Mouse (Mus musculus) heart, postnatal 14 days (tissue): ENCODE results near the gene Smim15. TPM values are rescaled to one million over a fixed set of nuclear protein-coding genes. Genes with fewer than 3 reads are reported as not detected.

Experiments used
- DNase-seq, 2 experiments: peaks; one replicate each; pipeline ENCODE4 v3.0.0; 2021 to 2022
- intact Hi-C: fragments of 180-260 bp; cut with DNase I; formaldehyde crosslinking; loops from one replicate; pipeline ENCODE4 v1.15.1; 2025
- total RNA-seq, 2 experiments: library from RNA; stranded (reverse); gene quantifications; 2 replicates each; pipeline ENCODE4 v1.2.3; 2021

Gene Smim15
- total RNA-seq, 2 experiments from 2014 or later = 26.1 to 27.3 TPM

GRCm38 (mm10) chr13:108060286-108060885 is 16.1 kb downstream of the Smim15 start:
- DNase-seq = no peak
- intact Hi-C loops = no loop called here

- DNase-seq = no peak
- intact Hi-C loops = no loop called here
These were observed 16.8 kb downstream of the Smim15 start for GRCm38 (mm10) chr13:108060936-108061578.

DNA sequence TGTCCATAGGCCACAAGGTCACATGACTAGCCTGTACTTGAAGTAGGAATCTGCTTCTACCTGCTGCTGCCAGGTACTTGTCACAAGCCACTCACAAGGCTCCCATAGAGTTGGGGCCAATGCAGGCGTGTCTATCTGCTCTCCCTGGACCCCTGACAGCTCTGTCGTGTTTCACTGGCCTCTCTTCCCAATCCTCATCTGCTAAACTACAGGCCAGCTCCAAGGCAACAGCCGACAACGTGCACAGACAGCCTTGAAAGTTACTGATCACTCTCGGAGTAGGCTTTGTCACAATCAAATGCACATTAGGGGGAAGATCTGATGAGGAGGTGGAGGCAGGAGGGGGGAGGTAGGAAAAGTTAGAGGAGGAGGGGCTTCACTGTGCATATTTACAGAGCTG is 18.7 kb downstream of the Smim15 start:
- intact Hi-C loops = no loop called here
- DNase-seq = no peak

GRCm38 (mm10) chr13:108063374-108064134 is 19.3 kb downstream of the Smim15 start:
- DNase-seq = no peak

DNA sequence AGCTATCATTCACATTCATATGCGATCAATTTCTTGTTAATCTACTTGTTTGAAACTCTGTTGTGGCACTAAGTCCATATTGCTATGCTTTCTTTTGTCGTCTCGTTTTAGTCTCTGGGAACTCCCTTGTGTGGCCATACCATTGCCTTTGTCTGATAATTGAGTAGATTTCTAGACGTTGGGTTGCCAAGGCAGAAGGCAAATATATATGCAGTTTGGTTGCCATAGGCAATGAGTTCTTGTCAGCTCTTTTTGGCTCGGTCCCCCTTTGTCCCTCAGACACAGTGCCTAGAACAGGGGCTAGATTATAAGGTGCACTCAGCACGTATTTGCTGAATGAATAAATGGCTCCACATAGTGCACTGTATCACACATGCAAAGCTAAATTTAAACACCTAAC is 20.1 kb downstream of the Smim15 start:
- DNase-seq = no peak
- intact Hi-C loops = no loop called here

More at GRCm38 (mm10) chr13:108063374-108064134, 19.3 kb downstream of the Smim15 start:
- intact Hi-C loops = no loop called here

GRCm38 (mm10) chr13:108066021-108066420 is 21.8 kb downstream of the Smim15 start:
- DNase-seq = no peak
- intact Hi-C loops = no loop called here

- intact Hi-C loops = no loop called here
- no peak for DNase-seq
These were observed 24.9 kb downstream of the Smim15 start for GRCm38 (mm10) chr13:108069151-108069550.

DNA sequence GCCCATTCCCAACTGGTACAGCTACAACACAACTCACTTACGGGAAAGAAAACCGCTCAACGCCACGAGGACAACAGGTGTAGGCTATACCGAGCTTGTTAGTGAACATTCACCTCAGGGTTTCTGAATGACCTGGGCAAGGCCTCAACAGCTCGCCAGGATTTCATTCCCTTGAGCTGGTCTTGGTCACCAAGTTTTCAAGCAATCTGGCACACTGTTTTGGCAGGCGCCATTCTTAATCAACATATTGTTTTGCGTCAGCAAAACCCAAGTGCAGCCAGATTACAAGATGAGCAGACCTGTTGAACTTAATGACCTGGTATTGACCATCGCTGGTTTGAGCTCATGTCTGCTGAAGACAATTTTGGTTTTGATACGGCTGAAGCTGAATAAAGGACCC is 25.9 kb downstream of the Smim15 start:
- intact Hi-C loops = no loop called here
- no peak for DNase-seq

DNA sequence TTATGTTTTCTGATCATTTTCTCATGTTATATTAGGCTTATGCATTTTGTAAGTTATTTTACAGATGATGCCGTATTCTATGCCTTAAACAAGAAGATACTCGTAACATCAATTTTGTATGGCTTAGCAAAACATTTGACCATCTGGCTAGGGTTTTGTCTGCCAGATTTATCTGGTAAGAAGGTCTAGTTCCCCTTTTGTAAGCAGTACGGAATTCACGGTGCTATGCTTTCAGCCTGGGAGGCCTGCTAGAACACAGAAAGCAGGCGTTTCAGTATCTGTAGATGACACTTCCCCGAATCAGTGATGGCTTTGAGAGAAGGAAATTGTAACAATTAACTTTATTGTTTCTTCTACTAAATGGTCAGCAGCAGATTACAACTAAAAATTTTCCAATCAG is 33.2 kb downstream of the Smim15 start:
- intact Hi-C loops = no loop called here

GRCm38 (mm10) chr13:108077901-108078300 is 33.7 kb downstream of the Smim15 start:
- intact Hi-C loops = no loop called here

More for the DNA sequence above, 33.2 kb downstream of the Smim15 start:
- no peak for DNase-seq

DNA sequence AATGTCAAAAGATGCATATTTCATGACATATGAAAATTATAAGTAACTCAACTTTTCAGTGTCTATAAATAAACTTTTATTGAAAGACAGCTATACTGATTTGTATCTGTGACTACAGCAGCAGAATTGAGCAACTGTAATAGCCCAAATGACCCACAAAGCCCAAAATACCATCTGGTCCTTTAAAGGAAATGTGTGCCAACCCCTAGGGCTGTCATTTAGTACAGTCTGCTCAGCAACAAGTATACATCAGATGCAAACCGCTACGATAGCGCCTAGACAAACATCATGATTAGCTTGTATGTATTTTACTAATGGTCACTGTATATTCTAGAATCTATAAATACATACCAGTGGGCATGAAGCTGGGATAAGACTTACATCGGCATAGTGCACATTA is 39.8 kb downstream of the Smim15 start:
- no peak for DNase-seq
- intact Hi-C loops = no loop called here

More at GRCm38 (mm10) chr13:108077901-108078300, 33.7 kb downstream of the Smim15 start:
- DNase-seq = no peak

GRCm38 (mm10) chr13:108086036-108086435 is 41.8 kb downstream of the Smim15 start:
- no peak for DNase-seq
- intact Hi-C loops = no loop called here

DNA sequence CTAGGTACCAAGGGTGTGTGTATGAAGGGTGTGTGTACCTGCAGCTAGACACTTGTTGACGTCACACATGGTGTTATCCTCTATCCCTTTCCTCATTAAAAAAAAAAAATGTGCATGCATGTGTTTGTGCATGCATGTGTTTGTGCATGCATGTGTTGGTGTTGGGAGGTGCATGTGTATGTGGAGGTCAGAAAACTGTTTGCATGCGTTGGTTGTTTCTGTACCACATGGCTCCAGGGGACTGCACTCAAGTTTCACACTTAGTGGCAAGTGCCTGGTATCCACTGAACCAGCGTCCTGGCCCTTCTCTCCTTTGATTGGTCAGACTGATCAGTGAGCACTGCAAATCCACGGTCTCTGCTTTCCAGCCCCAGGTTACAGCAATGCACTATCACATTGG is 42.5 kb downstream of the Smim15 start:
- intact Hi-C loops = no loop called here
- DNase-seq = no peak

DNA sequence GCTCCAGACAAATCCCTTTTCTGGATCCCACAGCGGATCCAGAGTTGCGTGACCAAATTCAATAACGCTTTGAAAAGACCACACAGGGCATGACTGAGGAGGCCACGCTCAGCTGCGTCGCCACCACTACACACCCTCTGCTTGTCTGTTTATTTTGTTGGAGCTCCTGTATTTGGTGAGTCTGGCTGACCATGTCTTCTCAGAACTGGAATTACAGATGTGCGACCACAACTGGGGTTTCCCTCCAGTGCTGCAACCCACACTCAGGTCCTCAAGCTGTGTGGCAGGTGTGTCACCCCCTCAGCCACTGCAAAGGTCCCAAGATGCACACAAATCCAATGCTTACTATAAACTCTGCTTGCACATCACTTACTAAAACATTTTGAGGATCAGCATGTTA is 48.0 kb downstream of the Smim15 start:
- intact Hi-C loops = no loop called here
- DNase-seq = no peak

- intact Hi-C loops = no loop called here
- no peak for DNase-seq
These were observed 50.4 kb downstream of the Smim15 start for GRCm38 (mm10) chr13:108094681-108095080.

GRCm38 (mm10) chr13:108095617-108096016 is 51.4 kb downstream of the Smim15 start:
- intact Hi-C loops = no loop called here
- peak; percentile 35 to 37 for DNase-seq

DNA sequence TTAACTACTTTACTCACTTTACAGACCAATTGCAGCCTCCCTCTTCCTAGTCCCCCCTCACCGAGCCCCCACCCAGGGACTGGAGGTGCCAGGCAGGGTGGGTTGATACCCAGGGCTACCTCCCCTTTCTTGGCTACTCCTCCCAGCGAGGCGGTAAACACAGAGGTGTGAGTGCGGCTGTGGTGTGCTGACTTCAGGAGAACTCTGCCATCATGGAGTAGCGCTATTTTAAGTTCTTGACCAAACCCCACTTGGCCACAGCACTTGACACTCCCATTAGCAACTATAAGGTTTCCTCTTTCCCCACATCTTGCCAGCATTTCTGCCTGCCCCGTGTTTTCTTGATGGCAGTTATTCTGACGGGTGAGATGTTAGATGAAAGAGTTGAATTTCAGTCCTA is 52.2 kb downstream of the Smim15 start:
- DNase-seq = no peak
- intact Hi-C loops = no loop called here

Other genes with a start within 250 kb of the Smim15 start
- gene Ndufaf2, start 114.2 kb downstream of the Smim15 start, total RNA-seq = 10 to 100 TPM; 21.0 to 21.2 TPM
- 1 to 10 TPM; 7.5 to 8.9 TPM for gene Ercc8, start 114.3 kb downstream of the Smim15 start, total RNA-seq
- under 1 TPM; 0.17 to 0.26 TPM for gene Elovl7, start 170.0 kb downstream of the Smim15 start, total RNA-seq